Mouse (Mus musculus) cortical plate, adult 2 months (tissue): ENCODE measurements around the gene Tubgcp6. TPM values are rescaled to one million over a fixed set of nuclear protein-coding genes. Genes with fewer than 3 reads are reported as not detected.
A peak's percentile ranks its signal among the peaks of the same experiment; 100 is the strongest.

Experiments
- H3K27ac ChIP-seq: fragments of 200-500 bp; 2 replicates; pipeline ENCODE4 v1.5.1; 2012; ENCODE audit warnings: low read length, control low read depth, inconsistent platforms; ENCODE audit not compliant: insufficient read depth
- H3K4me1 ChIP-seq: fragments of 200-500 bp; 2 replicates; pipeline ENCODE4 v1.6.1; 2011; ENCODE audit warnings: low read length; ENCODE audit not compliant: control insufficient read depth, insufficient read depth
- H3K4me3 ChIP-seq: fragments of 200-500 bp; 2 replicates; pipeline ENCODE4 v1.5.1; 2011; ENCODE audit warnings: mild to moderate bottlenecking, low read length, control low read depth; ENCODE audit not compliant: insufficient read depth
- CTCF ChIP-seq: fragments of 200-500 bp; IDR thresholded peaks from 2 replicates; pipeline ENCODE4 v1.5.1; 2011; ENCODE audit warnings: mild to moderate bottlenecking, control low read depth, low read length; ENCODE audit not compliant: insufficient read depth; ENCODE audit errors: extremely low read depth
- POLR2A ChIP-seq: fragments of 200-500 bp; IDR thresholded peaks from 2 replicates; pipeline ENCODE4 v1.6.1; 2011; ENCODE audit warnings: mild to moderate bottlenecking, low read length, control low read depth; ENCODE audit not compliant: insufficient read depth; ENCODE audit errors: extremely low read depth
- polyA plus RNA-seq: library from polyadenylated mRNA; depleted of rRNA; stranded (reverse); fragments of >200 nt; gene quantifications from 2 replicates; pipeline ENCODE4 v1.2.3, GENCODE M21; 2012; rRNA removed

Gene Tubgcp6
- polyA plus RNA-seq, 1 experiment, result 31.8 TPM

DNA sequence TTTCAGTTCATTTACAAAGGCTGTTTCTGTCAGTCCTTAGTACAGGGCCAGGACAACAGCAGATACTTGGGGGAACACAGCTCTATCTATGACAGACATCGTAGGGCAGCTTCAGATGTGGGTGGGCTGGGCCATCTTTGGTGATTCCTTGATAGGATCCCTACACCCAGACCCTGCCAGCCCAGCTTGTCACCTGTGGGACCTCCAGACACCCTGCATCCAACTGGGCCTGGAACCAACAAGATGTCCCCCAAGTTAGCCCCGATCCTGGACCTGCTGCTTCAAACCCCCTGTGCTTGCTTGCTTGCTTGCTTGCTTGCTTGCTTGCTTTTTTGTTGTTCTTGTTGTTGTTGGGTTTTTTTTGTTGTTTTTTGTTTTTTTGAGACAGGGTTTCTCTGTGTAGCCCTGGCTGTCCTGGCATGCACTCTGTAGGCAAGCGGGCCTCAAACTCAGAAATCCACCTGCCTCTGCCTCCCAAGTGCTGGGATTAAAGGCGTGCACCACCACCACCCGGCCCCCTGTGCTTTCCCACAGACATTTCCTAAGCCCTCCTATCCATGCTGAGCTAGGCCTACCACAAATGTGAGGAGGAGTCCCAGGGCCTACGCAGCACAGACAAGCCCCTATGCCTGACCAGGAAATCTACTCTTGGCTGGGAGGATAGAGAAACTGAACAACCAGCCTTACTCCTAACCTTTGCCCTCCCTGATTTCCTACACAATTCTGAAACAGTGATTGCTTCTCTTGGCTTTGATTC is 61.0 kb downstream of the Tubgcp6 start:
- Histone ChIP-seq H3K27ac (no peak overlapping the region), H3K4me3 (no peak overlapping the region), H3K4me1 (peaks cover 2% of the 10 kb centered on the region; the same call in 1 of the 2 replicates)
- TF ChIP-seq CTCF, result no peak
- TF ChIP-seq POLR2A, result no peak

DNA sequence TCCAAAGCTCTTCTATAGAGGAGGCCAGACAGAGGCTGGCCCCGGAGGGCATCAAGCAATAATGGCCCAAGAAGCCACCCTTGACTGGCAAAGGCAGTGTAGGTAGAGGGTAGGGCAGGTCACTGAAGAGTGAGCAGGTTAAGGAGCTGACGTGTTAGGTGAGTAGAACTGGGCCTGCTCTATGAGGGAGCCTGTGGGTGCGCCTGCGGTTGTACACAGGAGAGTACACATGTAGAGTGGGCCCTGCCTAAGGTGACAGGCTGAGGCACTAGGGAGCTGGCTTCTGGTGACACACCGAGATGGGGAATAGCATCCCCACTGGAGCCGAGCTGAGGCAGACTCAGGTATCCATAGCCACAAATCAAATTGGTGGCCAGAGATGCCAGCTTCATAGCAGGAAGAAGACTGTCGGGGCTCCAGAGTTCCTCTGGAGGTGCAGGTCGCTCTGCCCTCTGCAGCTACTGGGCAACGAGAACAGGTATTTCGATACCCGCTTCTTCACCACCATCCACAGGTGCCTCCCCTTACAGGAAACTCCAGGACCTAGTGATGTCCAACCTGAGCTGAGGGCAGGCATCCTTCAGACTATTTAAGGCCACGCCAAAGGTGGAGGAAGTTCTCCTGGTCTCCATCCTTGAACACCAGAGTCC is 62.0 kb downstream of the Tubgcp6 start:
- Histone ChIP-seq H3K27ac (no peak overlapping the region), H3K4me1 (peaks cover 2% of the 10 kb centered on the region; the same call in 1 of the 2 replicates), H3K4me3 (peak overlapping the region; percentile 93)
- no peak for TF ChIP-seq POLR2A
- TF ChIP-seq CTCF, result no peak

DNA sequence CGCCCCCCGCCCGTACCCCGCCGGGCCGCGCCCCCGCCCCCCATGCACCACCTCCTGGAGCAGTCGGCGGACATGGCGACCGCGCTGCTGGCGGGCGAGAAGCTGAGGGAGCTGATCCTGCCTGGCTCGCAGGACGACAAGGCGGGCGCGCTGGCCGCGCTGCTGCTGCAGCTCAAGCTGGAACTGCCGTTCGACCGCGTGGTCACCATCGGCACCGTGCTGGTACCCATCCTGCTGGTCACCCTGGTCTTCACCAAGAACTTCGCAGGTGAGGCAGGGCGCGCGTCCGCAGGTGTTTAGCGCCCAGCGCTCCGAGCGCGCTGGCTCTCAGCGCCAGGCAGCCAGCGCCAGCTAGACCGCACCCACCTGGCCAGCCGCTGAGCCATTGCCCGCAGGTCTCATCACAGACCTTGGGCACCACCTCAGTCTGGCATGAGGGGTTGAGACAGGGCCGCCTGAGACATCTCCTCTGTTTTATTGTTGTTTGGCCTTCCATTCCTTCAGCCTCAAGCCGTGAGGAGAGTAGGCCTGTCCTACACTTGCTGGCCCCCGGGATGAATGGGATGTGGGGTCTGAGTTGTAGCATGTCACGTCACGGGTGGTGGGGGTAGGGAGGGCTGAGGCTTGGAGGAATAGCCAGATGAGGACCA is 62.8 kb downstream of the Tubgcp6 start:
- peaks cover 2% of the 10 kb centered on the region; the same call in 1 of the 2 replicates for H3K4me1 ChIP-seq
- peak overlapping the region; percentile 63 for H3K27ac ChIP-seq
- TF ChIP-seq CTCF (no peak), POLR2A (no peak)
- H3K4me3 ChIP-seq, result peak overlapping the region; percentile 93

DNA sequence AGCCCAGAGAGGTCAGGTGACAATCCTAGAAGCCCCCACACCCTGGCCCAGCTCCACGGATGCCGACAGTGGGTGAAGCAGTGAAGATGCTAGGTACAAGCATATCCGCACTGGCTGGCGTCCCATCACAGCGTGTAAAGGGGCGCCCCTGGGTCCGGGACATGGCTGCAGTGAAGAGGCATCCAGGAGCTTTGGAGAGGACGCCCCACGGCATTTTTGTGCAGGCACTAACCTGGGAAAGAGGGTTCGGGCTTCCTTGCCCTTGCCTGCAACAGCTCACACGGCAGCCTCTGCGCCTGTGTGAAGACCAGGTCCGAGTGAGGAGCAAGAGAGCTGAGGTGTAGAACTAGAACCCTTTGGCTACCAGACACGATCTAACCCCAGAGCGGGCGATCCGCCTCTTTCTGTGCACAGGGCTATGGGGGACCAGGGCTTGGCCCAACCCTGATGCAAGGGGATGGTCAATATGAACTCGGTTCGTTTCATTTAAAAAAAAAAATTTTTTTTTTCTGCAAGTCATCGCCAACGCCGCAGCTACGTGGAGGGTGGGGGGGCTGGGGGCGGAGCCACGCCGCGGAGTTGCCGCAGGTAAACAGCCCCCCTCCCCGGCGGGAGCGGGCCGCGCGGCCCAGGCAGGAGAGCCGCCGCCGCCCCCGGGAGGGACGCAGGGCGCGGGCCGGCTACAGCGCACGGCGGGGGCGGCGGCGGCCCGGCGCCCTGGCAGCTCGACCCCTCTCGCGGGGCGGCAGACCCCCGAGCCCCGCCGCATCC is 63.6 kb downstream of the Tubgcp6 start, which contains the start of gene Panx2:
Panx2 (plus strand) TSS at position 574 of the 771 bp plus-strand sequence.
- Histone ChIP-seq H3K27ac (peak within 1 kb of the TSS; percentile 63), H3K4me1 (peaks cover 2% of the 10 kb centered on the region; the same call in 1 of the 2 replicates), H3K4me3 (peak within 1 kb of the TSS; percentile 93)
- TF ChIP-seq POLR2A (0 out of 2 replicates have a peak, but pooled peaks have one; percentile 37), CTCF (no peak)

DNA sequence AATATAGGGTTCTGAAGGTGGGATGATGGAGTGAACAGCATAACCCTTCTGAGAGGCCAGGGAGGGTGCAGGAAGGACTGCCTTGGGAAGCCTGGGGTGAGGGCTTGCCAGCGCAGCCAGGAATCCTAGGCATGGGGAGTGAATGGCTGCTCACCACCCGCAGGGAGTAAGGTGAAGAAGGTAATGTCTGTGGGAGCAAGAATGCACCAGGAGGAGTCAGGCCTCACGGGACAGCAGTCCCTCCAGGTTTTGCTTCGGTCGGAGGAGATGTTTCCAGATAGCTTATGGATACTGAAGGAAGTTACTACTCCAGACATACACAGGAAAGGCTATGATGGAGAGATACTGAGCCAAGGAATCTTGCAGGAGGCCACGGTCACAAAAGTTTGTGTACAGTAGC is 64.2 kb downstream of the Tubgcp6 start:
- Histone ChIP-seq H3K27ac (no peak overlapping the region), H3K4me1 (peaks cover 2% of the 10 kb centered on the region; the same call in 1 of the 2 replicates), H3K4me3 (peak overlapping the region; percentile 93)
- TF ChIP-seq CTCF, result no peak
- TF ChIP-seq POLR2A, result no peak

DNA sequence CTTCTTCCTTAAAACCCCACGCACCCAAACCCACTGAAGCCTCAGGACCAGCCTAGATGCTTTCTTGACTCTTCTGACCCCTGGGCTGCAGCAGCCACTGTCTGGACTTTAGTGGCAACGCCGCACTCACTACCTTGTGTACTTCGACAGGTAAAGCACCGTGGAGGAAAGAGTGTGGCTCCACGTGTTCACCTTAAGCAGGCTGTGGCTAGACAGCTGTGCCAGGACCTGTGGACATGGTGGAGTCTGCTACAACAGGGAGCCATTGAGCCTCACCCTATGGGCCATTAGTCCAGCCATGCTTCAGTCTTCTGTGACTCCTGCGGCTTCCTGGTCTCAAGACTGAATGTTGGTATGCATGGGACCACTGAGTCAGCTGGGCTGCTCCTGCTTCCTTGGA is 68.2 kb downstream of the Tubgcp6 start:
- H3K27ac ChIP-seq, result no peak overlapping the region
- no peak for TF ChIP-seq POLR2A
- no peak for TF ChIP-seq CTCF
- no peak overlapping the region for H3K4me3 ChIP-seq
- H3K4me1 ChIP-seq, result no peaks in the 10 kb centered on the region

Other genes with a start within 250 kb of the Tubgcp6 start
- gene Ttll8, start 168.7 kb downstream of the Tubgcp6 start, polyA plus RNA-seq, result 1.6 and 2.2 TPM in 2 replicates
- 155 and 162 TPM in 2 replicates for gene Mlc1, start 144.1 kb downstream of the Tubgcp6 start, polyA plus RNA-seq
- not detected in 2 replicates for gene Mov10l1, start 140.2 kb downstream of the Tubgcp6 start, polyA plus RNA-seq
- 105 and 116 TPM in 2 replicates for gene Panx2, start 63.4 kb downstream of the Tubgcp6 start, polyA plus RNA-seq
- gene Trabd, start 48.0 kb downstream of the Tubgcp6 start, polyA plus RNA-seq, result 18.5 and 19.9 TPM in 2 replicates
- 37.1 and 38.5 TPM in 2 replicates for gene Selenoo, start 34.0 kb downstream of the Tubgcp6 start, polyA plus RNA-seq
- 31.3 and 36.0 TPM in 2 replicates for gene Hdac10, start 5.6 kb upstream of the Tubgcp6 start, polyA plus RNA-seq
- gene Mapk12, start 17.6 kb upstream of the Tubgcp6 start, polyA plus RNA-seq, result 21.0 and 22.3 TPM in 2 replicates
- 91.5 and 93.7 TPM in 2 replicates for gene Mapk11, start 26.5 kb upstream of the Tubgcp6 start, polyA plus RNA-seq
- 51.0 and 52.9 TPM in 2 replicates for gene Plxnb2, start 57.7 kb upstream of the Tubgcp6 start, polyA plus RNA-seq
- 137 and 148 TPM in 2 replicates for gene Dennd6b, start 73.4 kb upstream of the Tubgcp6 start, polyA plus RNA-seq
- gene Ppp6r2, start 88.4 kb upstream of the Tubgcp6 start, polyA plus RNA-seq, result 119 and 135 TPM in 2 replicates
- gene Sbf1, start 192.2 kb upstream of the Tubgcp6 start, polyA plus RNA-seq, result 264 and 276 TPM in 2 replicates
- gene Adm2, start 199.6 kb upstream of the Tubgcp6 start, polyA plus RNA-seq, result not detected in 2 replicates
- gene Miox, start 211.3 kb upstream of the Tubgcp6 start, polyA plus RNA-seq, result not detected in 2 replicates
- gene Lmf2, start 232.5 kb upstream of the Tubgcp6 start, polyA plus RNA-seq, result 12.8 and 13.5 TPM in 2 replicates
- gene Ncaph2, start 232.6 kb upstream of the Tubgcp6 start, polyA plus RNA-seq, result 119 TPM in 2 replicates